Mouse (Mus musculus): Measurements from ENCODE around the gene Cdipt.

GRCm38 (mm10) chr7:126951741-126952140 is 24.0 kb upstream of the Cdipt start:
- TF ChIP-seq POLR2A (IDR thresholded peaks at IDR 0.05; ENCODE audit: control insufficient read depth in 1 of 2, insufficient read depth in 1 of 2, low read depth in 1 of 2, low read length in 2 of 2, poor library complexity in 1 of 2): no peak
- TF ChIP-seq USF1 (IDR thresholded peaks at IDR 0.05; ENCODE audit: low read depth, low read length): no peak
- TF ChIP-seq MAZ (IDR thresholded peaks at IDR 0.05; ENCODE audit: low read depth, low read length): no peak
- no peak for TF ChIP-seq CTCF (IDR thresholded peaks at IDR 0.05 in 2 of 3, conservative IDR thresholded peaks at IDR 0.05 in 1 of 3; ENCODE audit: control insufficient read depth in 1 of 3, insufficient read depth in 1 of 3, low read depth in 2 of 3, low read length in 3 of 3, poor library complexity in 1 of 3, severe bottlenecking in 1 of 3)
